In genomic region chr7:4213436-4213835, GRCm38 (mm10) we compare ENCODE assay signal across 13 mouse cellular contexts. TPM values are rescaled to one million over a fixed set of nuclear protein-coding genes. Genes with fewer than 3 reads are reported as not detected.
A peak's percentile ranks its signal among the peaks of the same experiment; 100 is the strongest.
DNase-seq lines count a peak whose midpoint lies in the region; TF ChIP-seq lines count a peak whose summit lies in the region.
"Not testable (repeated sequence)": the region's sequence is repeated elsewhere in the genome, so short reads cannot be mapped to it uniquely, and the experiment has no call there.
"Had no signal": no experiment of that assay in that cellular context is flagged by ENCODE, and none has a peak within 500 bp of the region (broad histone marks: within the 10 kb centered on the region; RNA-seq: fewer than 3 reads in every experiment).

No protein-coding gene starts in this region.

- H3K4me1 ChIP-seq in ES-Bruce4 (ENCODE audit: control insufficient read depth, insufficient read depth, low read length); ES-E14 (ENCODE audit: control insufficient read depth in 2 of 2, insufficient read depth in 2 of 2, low read length in 2 of 2, poor library complexity in 1 of 2): not testable (repeated sequence)

- not testable (repeated sequence) for TF ChIP-seq POLR2A in ES-Bruce4 (IDR thresholded peaks at IDR 0.05; ENCODE audit: insufficient read depth, low read length)

- H3K9ac ChIP-seq in ES-Bruce4 (ENCODE audit: low read depth, poor library complexity, severe bottlenecking); ES-E14 (ENCODE audit: insufficient read depth, low read depth, low read length, poor library complexity, severe bottlenecking): not testable (repeated sequence)

- peak; percentile 53 for DNase-seq in ES-CJ7 (ENCODE audit: low read depth, low spot score)
- DNase-seq in ES-E14 (ENCODE audit: low read depth, low spot score) = not testable (repeated sequence)
- DNase-seq in R1 (ENCODE audit: low read depth, low spot score) = peak; percentile 61
- DNase-seq in WW6 (ENCODE audit: low read depth, low spot score) = peak; percentile 47
- DNase-seq in ZHBTc4 (ENCODE audit: low read depth, low spot score) = peak; percentile 58

- in situ Hi-C loops in ES-E14 (cut with MboI; ENCODE audit: low sequenced_read_pairs in 2 of 2, unreplicated experiment in 2 of 2) = not testable (repeated sequence)

- H3K27ac ChIP-seq in ES-Bruce4 (ENCODE audit: insufficient read depth, low read length) (peak overlapping the region; percentile 73; the same call in 1 of the 2 replicates), ES-E14 (ENCODE audit: insufficient read depth, low read depth, low read length, poor library complexity, severe bottlenecking) (peak overlapping the region; percentile 31; the same call in 1 of the 2 replicates)

- not testable (repeated sequence) for H3K27me3 ChIP-seq in ES-Bruce4 (ENCODE audit: control insufficient read depth, insufficient read depth, low read length, poor library complexity, severe bottlenecking)

- TF ChIP-seq EP300 in ES-Bruce4 (IDR thresholded peaks at IDR 0.05; ENCODE audit: insufficient read depth, low read depth, low read length) = not testable (repeated sequence)

- not testable (repeated sequence) for H3K36me3 ChIP-seq in ES-Bruce4 (ENCODE audit: control insufficient read depth, insufficient read depth, low read length, poor library complexity, severe bottlenecking); ES-E14 (ENCODE audit: control insufficient read depth, insufficient read depth, low read length, poor library complexity, severe bottlenecking)

- not testable (repeated sequence) for H3K4me3 ChIP-seq in ES-Bruce4 (ENCODE audit: low read depth, low read length); ES-E14 (ENCODE audit: insufficient read depth in 1 of 2, low read depth in 1 of 2, low read length in 2 of 2, poor library complexity in 1 of 2, severe bottlenecking in 1 of 2)

- TF ChIP-seq CTCF in ES-Bruce4 (IDR thresholded peaks at IDR 0.05; ENCODE audit: low read depth, low read length) = not testable (repeated sequence)

- not testable (repeated sequence) for H3K9me3 ChIP-seq in ES-Bruce4 (replicated peaks; ENCODE audit: control insufficient read depth, insufficient read depth, low read length, poor library complexity, severe bottlenecking); ES-E14 (ENCODE audit: control insufficient read depth, insufficient read depth, low read depth, low read length)

RNA-seq across cellular contexts. Expression of gene Lilra5, which starts 24.1 kb away (rescaled TPM):
- polyA plus RNA-seq in ES-Bruce4 (2011; ENCODE audit: insufficient read depth, insufficient read length, low read depth, missing spikeins) = not detected in 2 replicates
- not detected in 2 replicates for total RNA-seq in ES-E14 (2012; rRNA removed)
- total RNA-seq: CH12.LX, G1E, MEL had no signal
- polyA plus RNA-seq: activated CD4-positive, CD25-positive, alpha-beta regulatory T cell, adult 4 months; C2C12; CD4-positive, CD25-positive, alpha-beta regulatory T cell, adult 4 months; G1E; Patski had no signal

RNA-seq across cellular contexts. Expression of gene Cdc42ep5, which starts 48.8 kb away (rescaled TPM):
- 28.1 and 33.8 TPM in 2 replicates for polyA plus RNA-seq in ES-Bruce4 (2011; ENCODE audit: insufficient read depth, insufficient read length, low read depth, missing spikeins)
- total RNA-seq in ES-E14 (2012; rRNA removed) = 13.3 and 17.2 TPM in 2 replicates
- total RNA-seq: MEL had no signal
- polyA plus RNA-seq: activated CD4-positive, CD25-positive, alpha-beta regulatory T cell, adult 4 months; CD4-positive, CD25-positive, alpha-beta regulatory T cell, adult 4 months had no signal
